Mouse (Mus musculus): ENCODE results near the gene Nck2.

DNA sequence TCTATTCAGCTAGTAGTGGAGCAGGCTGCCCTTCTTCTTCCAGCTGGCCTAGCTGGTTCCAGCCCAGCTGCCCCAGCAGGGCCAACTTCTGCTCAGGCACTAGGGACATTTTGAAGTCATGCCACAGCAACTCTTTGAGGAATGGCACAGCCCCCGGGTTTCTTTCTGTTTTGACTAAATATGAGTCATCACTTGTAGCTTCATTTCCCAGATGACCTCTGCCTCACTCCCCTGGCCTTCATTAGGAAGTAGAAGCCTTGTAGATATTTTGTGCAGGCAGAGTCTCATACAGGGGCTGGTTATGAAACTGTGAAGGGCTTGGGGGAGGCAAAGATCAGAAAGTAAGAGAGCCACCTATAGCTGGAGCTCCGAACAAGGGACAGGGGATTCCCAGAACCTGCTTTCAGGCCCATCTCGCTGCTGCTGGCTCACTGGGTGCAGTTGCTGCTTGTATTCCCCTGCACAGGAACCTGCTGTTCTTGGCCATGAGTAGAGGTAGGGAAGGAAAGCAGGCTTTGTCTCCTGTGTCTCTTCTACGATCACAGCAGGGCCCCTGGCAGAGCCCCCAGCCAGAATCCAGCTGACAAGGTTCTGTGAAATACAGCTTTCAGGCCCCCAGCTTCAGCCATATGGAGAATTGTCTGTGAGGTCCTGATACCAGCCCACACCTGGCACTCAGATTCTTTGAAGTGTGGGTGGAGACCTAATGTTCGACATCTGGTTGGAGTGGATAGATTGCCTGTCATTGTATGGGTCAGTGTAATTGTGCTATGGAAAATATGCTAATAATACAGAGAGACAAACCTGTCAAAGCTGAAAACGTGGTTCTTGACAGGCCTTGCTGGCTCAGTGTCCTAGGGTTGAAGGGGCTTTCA lies 30.4 kb downstream of the Nck2 start:
- TF ChIP-seq POLR2A (IDR thresholded peaks at IDR 0.05; ENCODE audit: insufficient read length, low read depth) (no peak), TCF12 (IDR thresholded peaks at IDR 0.05; ENCODE audit: insufficient read depth, poor library complexity, severe bottlenecking) (no peak), POLR2AphosphoS2 (IDR thresholded peaks at IDR 0.05; ENCODE audit: insufficient read length, low read depth) (no peak), MYOD1 (IDR thresholded peaks at IDR 0.05; ENCODE audit: control insufficient read depth in 1 of 3, insufficient read length in 2 of 3, low read depth in 2 of 3) (peak in 1 of 3 experiments; percentile 56), USF1 (IDR thresholded peaks at IDR 0.05; ENCODE audit: low read depth) (no peak), E2F4 (IDR thresholded peaks at IDR 0.05; ENCODE audit: insufficient read depth) (no peak), MAX (IDR thresholded peaks at IDR 0.05; ENCODE audit: low read depth) (no peak), CEBPB (IDR thresholded peaks at IDR 0.05; ENCODE audit: insufficient read depth, poor library complexity, severe bottlenecking) (no peak), REST (IDR thresholded peaks at IDR 0.05; ENCODE audit: insufficient read depth, insufficient read length) (no peak)

Measured in myocyte (in vitro differentiated cells).